Mouse (Mus musculus) liver, postnatal 0 days (tissue): ENCODE results near the gene Uvrag.

Source experiments
- CTCF ChIP-seq: sonication (generic); IDR thresholded peaks from 2 replicates; pipeline ENCODE4 v1.5.1; 2016; ENCODE audit warnings: antibody characterized with exemption, low read depth
- EP300 ChIP-seq: IDR thresholded peaks from 2 replicates; pipeline ENCODE4 v1.6.1; 2016; ENCODE audit warnings: antibody characterized with exemption, low read depth, mild to moderate bottlenecking

DNA sequence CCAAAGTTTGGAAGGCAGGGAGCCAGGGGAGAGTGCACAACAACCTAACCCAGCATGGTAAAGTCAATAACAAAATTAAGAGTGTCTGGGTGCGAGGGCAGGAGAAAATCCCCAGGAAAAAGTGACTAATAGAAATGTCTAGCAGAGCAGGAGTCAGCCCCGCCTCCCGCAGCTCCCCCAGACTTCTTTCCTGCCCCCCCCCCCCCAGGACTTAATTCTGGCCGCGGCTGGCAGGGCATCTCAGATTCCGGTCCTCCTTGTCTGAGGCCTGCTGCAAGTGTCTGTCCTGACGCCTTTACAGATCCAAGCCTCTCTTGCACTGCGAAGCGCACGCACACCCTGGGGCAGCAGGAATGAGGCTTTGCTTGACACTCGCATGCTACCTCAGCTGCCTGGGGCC, 182.8 kb downstream of the Uvrag start:
- TF ChIP-seq CTCF: no peak
- no peak for TF ChIP-seq EP300
